Mouse (Mus musculus) midbrain, embryonic 16.5 days (tissue): ENCODE results near the gene Ap4e1. TPM values are rescaled to one million over a fixed set of nuclear protein-coding genes. Genes with fewer than 3 reads are reported as not detected.
"Not testable (repeated sequence)": the region's sequence is repeated elsewhere in the genome, so short reads cannot be mapped to it uniquely, and the experiment has no call there.

ENCODE experiments used
- ATAC-seq: fragments of 200-750 bp; cut with Nextera tagmentation; 2 replicates; pipeline ENCODE4 v1.8.0; 2017; ENCODE audit warnings: moderate TSS enrichment
- H3K27ac ChIP-seq: fragments of 300-500 bp; sonication (generic); 2 replicates; pipeline ENCODE4 v1.5.1; 2014; ENCODE audit warnings: mild to moderate bottlenecking, low read length, mixed read lengths
- H3K27me3 ChIP-seq: fragments of 300-500 bp; sonication (generic); 2 replicates; pipeline ENCODE4 v1.6.1; 2014; ENCODE audit warnings: low read depth, low read length, mixed read lengths; ENCODE audit not compliant: control insufficient read depth, insufficient read depth
- H3K36me3 ChIP-seq: fragments of 300-500 bp; sonication (generic); 2 replicates; pipeline ENCODE4 v1.6.1; 2014; ENCODE audit warnings: mild to moderate bottlenecking, low read length, moderate library complexity, mixed read lengths; ENCODE audit not compliant: control insufficient read depth, insufficient read depth
- H3K4me1 ChIP-seq: fragments of 300-500 bp; sonication (generic); 2 replicates; pipeline ENCODE4 v1.6.1; 2014; ENCODE audit warnings: mild to moderate bottlenecking, low read length, mixed read lengths; ENCODE audit not compliant: control insufficient read depth, insufficient read depth
- H3K4me2 ChIP-seq: fragments of 300-500 bp; sonication (generic); 2 replicates; pipeline ENCODE4 v1.6.1; 2014; ENCODE audit warnings: mild to moderate bottlenecking, low read length, mixed read lengths
- H3K4me3 ChIP-seq: fragments of 300-500 bp; sonication (generic); 2 replicates; pipeline ENCODE4 v1.5.1; 2014; ENCODE audit warnings: low read depth, mild to moderate bottlenecking, low read length, moderate library complexity, mixed read lengths
- H3K9ac ChIP-seq: fragments of 300-500 bp; sonication (generic); 2 replicates; pipeline ENCODE4 v1.6.1; 2014; ENCODE audit warnings: low read depth, low read length, mixed read lengths
- H3K9me3 ChIP-seq: fragments of 300-500 bp; sonication (generic); replicated peaks from 2 replicates; pipeline ENCODE4 v1.6.1; 2014; ENCODE audit warnings: mild to moderate bottlenecking, low read length, mixed read lengths; ENCODE audit not compliant: control insufficient read depth, poor library complexity, severe bottlenecking
- WGBS: fragments of 180-500 bp; shearing (Covaris S2); extraction: QIAGEN DNeasy Blood & Tissue Kit; methylation state at CpG from one replicate; pipeline ENCODE4 v1.1.7; 2014; 5-methylcytosine and 5-hydroxymethylcytosine counted together
- microRNA-seq: library from miRNA; unstranded; fragments of <30 nt; microRNA quantifications from one replicate; pipeline ENCODE4, GENCODE M21; 2017
- polyA plus RNA-seq: library from polyadenylated mRNA; unstranded; fragments of >200 nt; fragmentation: Nextera tagmentation; extraction: Ambion mirVana; gene quantifications from 2 replicates; pipeline ENCODE4 v1.2.1, GENCODE M21; 2015

The Ap4e1 gene
- polyA plus RNA-seq, 1 experiment from 2014 or later, result 10.8 TPM

DNA sequence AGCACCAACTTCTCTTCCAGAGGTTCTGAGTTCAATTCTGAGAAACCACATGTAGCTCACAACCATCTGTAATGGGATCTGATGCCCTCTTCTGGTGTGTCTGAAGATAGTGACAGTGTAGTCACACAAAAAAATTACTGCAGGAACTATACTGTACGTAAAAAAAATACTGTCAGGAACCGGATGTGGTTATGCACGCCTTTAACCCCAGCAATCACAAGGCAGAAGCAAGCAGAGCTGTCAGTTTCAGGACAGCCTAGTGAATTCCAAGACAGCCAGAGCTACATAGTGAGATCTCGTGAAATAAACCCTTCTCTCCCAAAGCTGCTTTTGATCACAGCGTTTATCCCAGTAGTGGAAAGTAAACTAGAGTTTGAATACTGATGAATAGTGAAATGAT, 77.7 kb downstream of the Ap4e1 start:
- Histone ChIP-seq H3K4me1 (no peaks in the 10 kb centered on the region), H3K27me3 (no peaks in the 10 kb centered on the region), H3K9ac (no peak overlapping the region), H3K4me2 (no peak overlapping the region), H3K4me3 (no peak overlapping the region), H3K36me3 (peaks cover 2% of the 10 kb centered on the region; the same call in 1 of the 2 replicates), H3K9me3 (no peaks in the 10 kb centered on the region), H3K27ac (no peak overlapping the region)
- 92% methylated on average over 5 of the region's 5 CpGs for WGBS
- no peak for ATAC-seq

DNA sequence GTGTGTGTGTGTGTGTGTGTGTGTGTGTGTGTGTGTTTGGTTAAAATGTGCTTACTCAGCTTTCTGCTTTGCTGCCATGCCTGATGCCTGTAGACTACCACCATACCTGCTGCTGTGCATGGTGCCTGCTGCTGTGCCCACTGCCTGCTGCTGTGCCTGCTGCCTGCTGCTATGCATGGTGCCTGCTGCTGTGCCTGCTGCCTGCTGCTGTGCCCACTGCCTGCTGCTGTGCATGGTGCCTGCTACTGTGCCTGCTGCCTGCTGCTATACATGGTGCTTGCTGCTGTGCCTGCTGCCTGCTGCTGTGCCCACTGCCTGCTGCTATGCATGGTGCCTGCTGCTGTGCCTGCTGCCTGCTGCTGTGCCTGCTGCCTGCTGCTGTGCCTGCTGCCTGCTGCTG, 81.6 kb downstream of the Ap4e1 start:
- H3K27me3 ChIP-seq, ATAC-seq, H3K27ac ChIP-seq, H3K4me3 ChIP-seq, H3K9ac ChIP-seq, H3K4me1 ChIP-seq, H3K4me2 ChIP-seq, H3K36me3 ChIP-seq, H3K9me3 ChIP-seq: not testable (repeated sequence)

DNA sequence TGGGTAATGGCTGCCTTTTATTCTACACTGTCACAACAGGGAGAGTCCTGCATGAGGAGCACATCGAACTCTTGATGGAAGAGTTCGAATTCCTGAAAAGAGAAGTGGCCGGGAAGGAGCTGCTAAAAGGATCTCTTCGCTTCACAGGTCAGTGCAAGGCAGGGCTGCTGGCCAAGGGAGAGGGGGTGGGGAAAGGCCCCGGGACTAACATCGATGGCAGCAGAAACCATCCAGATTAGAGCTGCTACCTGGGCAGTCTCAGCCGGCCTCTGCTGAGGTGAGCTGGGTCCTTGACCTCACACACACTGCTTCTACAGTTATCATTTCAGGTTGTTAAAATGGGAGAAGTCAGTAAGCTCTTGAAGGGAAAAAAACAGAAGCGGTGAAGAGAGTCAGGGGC, 83.5 kb downstream of the Ap4e1 start:
- Histone ChIP-seq H3K4me2 (no peak overlapping the region), H3K4me3 (no peak overlapping the region), H3K27me3 (no peaks in the 10 kb centered on the region), H3K9ac (no peak overlapping the region), H3K9me3 (no peaks in the 10 kb centered on the region), H3K36me3 (no peaks in the 10 kb centered on the region), H3K27ac (no peak overlapping the region), H3K4me1 (no peaks in the 10 kb centered on the region)
- WGBS, result 74% methylated on average over 8 of the region's 8 CpGs
- ATAC-seq, result no peak

DNA sequence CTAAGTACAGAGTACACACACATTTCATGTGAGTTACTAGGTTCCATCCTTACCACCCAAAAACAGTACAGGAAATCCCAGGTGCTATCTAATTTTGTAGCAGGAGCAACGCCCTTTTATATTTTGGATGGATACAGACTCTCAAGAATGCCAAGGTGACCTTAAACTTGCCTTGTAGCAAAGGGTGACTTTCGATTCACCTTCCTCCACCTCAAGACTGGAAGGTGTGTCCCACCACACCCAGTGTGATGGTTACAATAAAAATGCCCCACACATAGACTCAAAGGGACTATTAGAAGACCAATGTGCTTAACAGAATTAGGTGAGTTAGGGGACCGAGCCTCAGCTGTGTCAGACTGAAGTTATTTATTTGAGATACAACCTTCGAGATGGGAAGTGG, 100.5 kb downstream of the Ap4e1 start:
- no peak for ATAC-seq
- Histone ChIP-seq H3K4me1 (no peaks in the 10 kb centered on the region), H3K4me3 (no peak overlapping the region), H3K36me3 (no peaks in the 10 kb centered on the region; the same call in 1 of the 2 replicates), H3K27me3 (no peaks in the 10 kb centered on the region), H3K27ac (no peak overlapping the region), H3K9me3 (no peaks in the 10 kb centered on the region), H3K4me2 (no peak overlapping the region), H3K9ac (no peak overlapping the region)
- 96% methylated on average over 4 of the region's 4 CpGs for WGBS

Small RNAs within 50 kb of the gene (microRNA-seq; reads per million reads assigned to microRNA genes)
- not detected for gene Gm24081

Other genes starting within 250 kb of the Ap4e1 start
- gene Usp50, start 225.2 kb upstream of the Ap4e1 start, polyA plus RNA-seq, result 1.9 and 2.0 TPM in 2 replicates
- 28.6 and 39.2 TPM in 2 replicates for gene Trpm7, start 132.5 kb upstream of the Ap4e1 start, polyA plus RNA-seq
- gene Sppl2a, start 75.5 kb upstream of the Ap4e1 start, polyA plus RNA-seq, result 33.3 and 35.7 TPM in 2 replicates
- gene Blvra, start 61.9 kb downstream of the Ap4e1 start, polyA plus RNA-seq, result 29.7 and 30.1 TPM in 2 replicates
- 10.0 and 12.6 TPM in 2 replicates for gene Ncaph, start 125.2 kb downstream of the Ap4e1 start, polyA plus RNA-seq
- gene Itpripl1, start 134.7 kb downstream of the Ap4e1 start, polyA plus RNA-seq, result 8.5 and 9.9 TPM in 2 replicates
- gene 1810024B03Rik, start 199.6 kb downstream of the Ap4e1 start, polyA plus RNA-seq, result 0.76 and 0.80 TPM in 2 replicates
- gene Snrnp200, start 199.7 kb downstream of the Ap4e1 start, polyA plus RNA-seq, result 52.1 and 55.5 TPM in 2 replicates
- gene Ciao1, start 239.1 kb downstream of the Ap4e1 start, polyA plus RNA-seq, result 60.5 and 61.1 TPM in 2 replicates
- gene Tmem127, start 239.2 kb downstream of the Ap4e1 start, polyA plus RNA-seq, result 52.7 and 54.8 TPM in 2 replicates